Mouse (Mus musculus): Measurements from ENCODE around the gene Zfp319.
"Not testable (repeated sequence)": the region's sequence is repeated elsewhere in the genome, so short reads cannot be mapped to it uniquely, and the experiment has no call there.

Zfp319 gene

GRCm38 (mm10) chr8:95331720-95332436 is at the start of gene Zfp319, which contains the start of gene Usb1:
Zfp319 (minus strand) TSS chr8:95331950.
Usb1 (plus strand) TSS chr8:95332284.
- DNase-seq (ENCODE audit: low spot score), result peak; percentile 94

- peak; percentile 66 for DNase-seq (ENCODE audit: low spot score)
Measured at GRCm38 (mm10) chr8:95380953-95381352, 49.2 kb upstream of the Zfp319 start.

GRCm38 (mm10) chr8:95378928-95379327 is 47.2 kb upstream of the Zfp319 start:
- DNase-seq (ENCODE audit: low spot score), result not testable (repeated sequence)

- DNase-seq (ENCODE audit: low spot score), result peak; percentile 91
Measured at GRCm38 (mm10) chr8:95377863-95378291, 46.1 kb upstream of the Zfp319 start.

- no peak for DNase-seq (ENCODE audit: low spot score)
Measured at GRCm38 (mm10) chr8:95377101-95377500, 45.4 kb upstream of the Zfp319 start.

GRCm38 (mm10) chr8:95376309-95376999 is 44.7 kb upstream of the Zfp319 start:
- DNase-seq (ENCODE audit: low spot score), result no peak

GRCm38 (mm10) chr8:95375374-95375930 is 43.7 kb upstream of the Zfp319 start:
- DNase-seq (ENCODE audit: low spot score), result no peak

GRCm38 (mm10) chr8:95374429-95374828 is 42.7 kb upstream of the Zfp319 start:
- no peak for DNase-seq (ENCODE audit: low spot score)

- no peak for DNase-seq (ENCODE audit: low spot score)
Measured at GRCm38 (mm10) chr8:95373389-95374002, 41.7 kb upstream of the Zfp319 start.

GRCm38 (mm10) chr8:95369581-95370326 is 38.0 kb upstream of the Zfp319 start:
- no peak for DNase-seq (ENCODE audit: low spot score)

GRCm38 (mm10) chr8:95363849-95364248 is 32.1 kb upstream of the Zfp319 start:
- DNase-seq (ENCODE audit: low spot score), result no peak

- no peak for DNase-seq (ENCODE audit: low spot score)
Measured at GRCm38 (mm10) chr8:95362272-95362671, 30.5 kb upstream of the Zfp319 start.

GRCm38 (mm10) chr8:95361016-95361341 is 29.2 kb upstream of the Zfp319 start:
- DNase-seq (ENCODE audit: low spot score), result no peak

GRCm38 (mm10) chr8:95360181-95361015 is 28.6 kb upstream of the Zfp319 start:
- no peak for DNase-seq (ENCODE audit: low spot score)

GRCm38 (mm10) chr8:95358550-95359411 is 27.0 kb upstream of the Zfp319 start:
- no peak for DNase-seq (ENCODE audit: low spot score)

- peak; percentile 58 for DNase-seq (ENCODE audit: low spot score)
Measured at GRCm38 (mm10) chr8:95354606-95355005, 22.9 kb upstream of the Zfp319 start.

- DNase-seq (ENCODE audit: low spot score), result peak; percentile 32
Measured at GRCm38 (mm10) chr8:95352871-95353866, 21.4 kb upstream of the Zfp319 start.

GRCm38 (mm10) chr8:95352151-95352870 is 20.6 kb upstream of the Zfp319 start, which contains the start of gene Mmp15:
Mmp15 (plus strand) TSS chr8:95352268.
- DNase-seq (ENCODE audit: low spot score), result peak; percentile 84
